ENCODE assay signal across 16 mouse cellular contexts in genomic region chr4:32413063-32413462, GRCm38 (mm10).
A peak's percentile ranks its signal among the peaks of the same experiment; 100 is the strongest.
DNase-seq lines count a peak whose midpoint lies in the region; ATAC-seq and TF ChIP-seq lines count a peak whose summit lies in the region.
"Had no signal": no experiment of that assay in that cellular context is flagged by ENCODE, and none has a peak within 500 bp of the region (broad histone marks: within the 10 kb centered on the region; RNA-seq: fewer than 3 reads in every experiment).

No protein-coding gene starts in this region.

- H3K4me2 ChIP-seq in midbrain, embryonic 14.5 days (ENCODE audit: low read length), result no peak overlapping the region
- H3K4me2 ChIP-seq: embryonic facial prominence, embryonic 15.5 days; liver, embryonic 13.5 days; stomach, embryonic 15.5 days had no signal

- peak; percentile 46 for TF ChIP-seq CTCF in layer of hippocampus, adult 2 months (conservative IDR thresholded peaks at IDR 0.05)

- H3K27ac ChIP-seq in layer of hippocampus, adult 2 months, result no peak overlapping the region
- no peak overlapping the region for H3K27ac ChIP-seq in midbrain, embryonic 14.5 days (replicated peaks; ENCODE audit: low read depth, low read length)
- H3K27ac ChIP-seq: embryonic facial prominence, embryonic 15.5 days; liver, embryonic 13.5 days; stomach, embryonic 15.5 days had no signal

- 32% methylated on average over 7 of the region's 7 CpGs for WGBS in midbrain, embryonic 14.5 days

- peaks cover 8% of the 10 kb centered on the region; the same call in 1 of the 2 replicates for H3K4me1 ChIP-seq in midbrain, embryonic 14.5 days (ENCODE audit: control insufficient read depth, insufficient read depth, low read length)
- H3K4me1 ChIP-seq: embryonic facial prominence, embryonic 15.5 days; liver, embryonic 13.5 days; stomach, embryonic 15.5 days had no signal

- DNase-seq in layer of hippocampus, adult 2 months (ENCODE audit: low spot score in 2 of 2), result no peak
- DNase-seq in layer of hippocampus, adult 9-11 months, result no peak
- DNase-seq in CD4-positive helper T cell, adult 2 months (ENCODE audit: low read depth, low spot score), result peak; percentile 46
- peak; percentile 59 for DNase-seq in T-cell, adult 2 months (ENCODE audit: low spot score)
- peak; percentile 56 for DNase-seq in midbrain, embryonic 14.5 days
- DNase-seq in cerebellum, adult 9-11 months, result no peak
- DNase-seq in kidney, postnatal 25 days, result no peak
- no peak for DNase-seq in urinary bladder, adult 18-20 months (ENCODE audit: low spot score in 2 of 2)
- DNase-seq: adrenal gland, adult 2 months; cerebellum, adult 2 months; gastrocnemius, postnatal 36 days; liver, embryonic 13.5 days; right cerebral cortex, adult 18-20 months had no signal

- H3K9ac ChIP-seq in midbrain, embryonic 14.5 days (replicated peaks; ENCODE audit: low read length), result no peak overlapping the region
- H3K9ac ChIP-seq: embryonic facial prominence, embryonic 15.5 days; liver, embryonic 13.5 days; stomach, embryonic 15.5 days had no signal

- H3K27me3 ChIP-seq in midbrain, embryonic 14.5 days (ENCODE audit: control insufficient read depth, insufficient read depth, low read length), result no peaks in the 10 kb centered on the region
- H3K27me3 ChIP-seq: embryonic facial prominence, embryonic 15.5 days; liver, embryonic 13.5 days; stomach, embryonic 15.5 days had no signal

- no peak; the same call in 1 of the 2 replicates for ATAC-seq in midbrain, embryonic 14.5 days (ENCODE audit: low FRiP score, low TSS enrichment)

- no peaks in the 10 kb centered on the region for H3K9me3 ChIP-seq in midbrain, embryonic 14.5 days (ENCODE audit: control insufficient read depth, low read length)
- H3K9me3 ChIP-seq: embryonic facial prominence, embryonic 15.5 days; G1E; liver, embryonic 13.5 days; stomach, embryonic 15.5 days had no signal

- no peaks in the 10 kb centered on the region for H3K36me3 ChIP-seq in midbrain, embryonic 14.5 days (ENCODE audit: control insufficient read depth, insufficient read depth, low read length)
- H3K36me3 ChIP-seq: embryonic facial prominence, embryonic 15.5 days; G1E; liver, embryonic 13.5 days; stomach, embryonic 15.5 days had no signal

- no peak overlapping the region for H3K4me3 ChIP-seq in layer of hippocampus, adult 2 months
- no peak overlapping the region for H3K4me3 ChIP-seq in midbrain, embryonic 14.5 days (replicated peaks; ENCODE audit: low read depth, low read length)
- H3K4me3 ChIP-seq: embryonic facial prominence, embryonic 15.5 days; liver, embryonic 13.5 days; stomach, embryonic 15.5 days had no signal

Comparison
In these comparisons a context has a peak if more than half of its experiments do, and no peak if none do; other contexts are left out.
1. DNase-seq: peak in CD4-positive helper T cell, adult 2 months (single experiment), T-cell, adult 2 months (single experiment) and midbrain, embryonic 14.5 days (single experiment); none in layer of hippocampus, adult 2 months (0 of 2), layer of hippocampus, adult 9-11 months (single experiment), cerebellum, adult 9-11 months (single experiment), kidney, postnatal 25 days (0 of 2) and urinary bladder, adult 18-20 months (0 of 2).